Mouse (Mus musculus): Measurements from ENCODE around the gene Trim31. TPM values are rescaled to one million over a fixed set of nuclear protein-coding genes. Genes with fewer than 3 reads are reported as not detected.

Trim31 gene
- not detected for total RNA-seq (2021)
- long read RNA-seq, experiment 1, result 0 reads
- long read RNA-seq, experiment 2, result 0 reads

GRCm38 (mm10) chr17:36897552-36898205 is at the start of gene Trim31:
TSS of gene Trim31 (plus strand) at chr17:36898118.
- intact Hi-C loops (cut with DNase I), result no loop called here
- no peak within 1 kb of the TSS for H3K27ac ChIP-seq
- no peak for DNase-seq
- no peak within 1 kb of the TSS for H3K4me3 ChIP-seq
- TF ChIP-seq CTCF (IDR thresholded peaks at IDR 0.05), result no peak

- no peak overlapping the region for H3K4me3 ChIP-seq
- intact Hi-C loops (cut with DNase I), result no loop called here
- no peak for TF ChIP-seq CTCF (IDR thresholded peaks at IDR 0.05)
- no peak for DNase-seq
- peak overlapping the region; percentile 16; the same call in 1 of the 2 replicates for H3K27ac ChIP-seq
Observed at GRCm38 (mm10) chr17:36848911-36849310, 49.0 kb upstream of the Trim31 start.

- DNase-seq, result no peak
- Histone ChIP-seq H3K27ac (no peak overlapping the region), H3K4me3 (no peak overlapping the region)
- no peak for TF ChIP-seq CTCF (IDR thresholded peaks at IDR 0.05)
- intact Hi-C loops (cut with DNase I), result no loop called here
Observed at GRCm38 (mm10) chr17:36849992-36850391, 47.9 kb upstream of the Trim31 start.

GRCm38 (mm10) chr17:36851200-36851599 is 46.7 kb upstream of the Trim31 start:
- DNase-seq, result no peak
- Histone ChIP-seq H3K27ac (no peak overlapping the region), H3K4me3 (no peak overlapping the region)
- no peak for TF ChIP-seq CTCF (IDR thresholded peaks at IDR 0.05)
- intact Hi-C loops (cut with DNase I), result no loop called here

- no peak for DNase-seq
- intact Hi-C loops (cut with DNase I), result no loop called here
- Histone ChIP-seq H3K4me3 (no peak overlapping the region), H3K27ac (no peak overlapping the region)
- TF ChIP-seq CTCF (IDR thresholded peaks at IDR 0.05), result no peak
Observed at GRCm38 (mm10) chr17:36851627-36852026, 46.3 kb upstream of the Trim31 start.

- TF ChIP-seq CTCF (IDR thresholded peaks at IDR 0.05), result no peak
- H3K27ac ChIP-seq, result no peak overlapping the region
- H3K4me3 ChIP-seq, result no peak overlapping the region
- intact Hi-C loops (cut with DNase I), result no loop called here
- DNase-seq, result no peak
Observed at GRCm38 (mm10) chr17:36855484-36855883, 42.4 kb upstream of the Trim31 start.

GRCm38 (mm10) chr17:36856236-36856635 is 41.7 kb upstream of the Trim31 start:
- no peak for DNase-seq
- Histone ChIP-seq H3K27ac (no peak overlapping the region), H3K4me3 (no peak overlapping the region)
- no peak for TF ChIP-seq CTCF (IDR thresholded peaks at IDR 0.05)
- intact Hi-C loops (cut with DNase I), result no loop called here

GRCm38 (mm10) chr17:36858181-36858580 is 39.7 kb upstream of the Trim31 start:
- H3K4me3 ChIP-seq, result no peak overlapping the region
- intact Hi-C loops (cut with DNase I), result no loop called here
- TF ChIP-seq CTCF (IDR thresholded peaks at IDR 0.05), result no peak
- no peak for DNase-seq
- no peak overlapping the region for H3K27ac ChIP-seq

- H3K4me3 ChIP-seq, result no peak overlapping the region
- intact Hi-C loops (cut with DNase I), result no loop called here
- TF ChIP-seq CTCF (IDR thresholded peaks at IDR 0.05), result no peak
- no peak overlapping the region for H3K27ac ChIP-seq
- DNase-seq, result no peak
Observed at GRCm38 (mm10) chr17:36861680-36862079, 36.2 kb upstream of the Trim31 start.

- DNase-seq, result no peak
- no peak for TF ChIP-seq CTCF (IDR thresholded peaks at IDR 0.05)
- Histone ChIP-seq H3K27ac (no peak within 1 kb of the TSS), H3K4me3 (no peak within 1 kb of the TSS; the same call in 1 of the 2 replicates)
- intact Hi-C loops (cut with DNase I), result no loop called here
Observed at GRCm38 (mm10) chr17:36866719-36867527, 31.0 kb upstream of the Trim31 start, which contains the start of gene Trim15. TSS of gene Trim15 (minus strand) at chr17:36867210.

- no peak overlapping the region for H3K27ac ChIP-seq
- DNase-seq, result no peak
- intact Hi-C loops (cut with DNase I), result no loop called here
- H3K4me3 ChIP-seq, result no peak overlapping the region
- no peak for TF ChIP-seq CTCF (IDR thresholded peaks at IDR 0.05)
Observed at GRCm38 (mm10) chr17:36868836-36869235, 29.1 kb upstream of the Trim31 start.

GRCm38 (mm10) chr17:36869284-36869954 is 28.5 kb upstream of the Trim31 start, which contains the start of gene Trim10:
TSS of gene Trim10 (plus strand) at chr17:36869574.
- H3K27ac ChIP-seq, result no peak within 1 kb of the TSS

More at GRCm38 (mm10) chr17:36869284-36869954, 28.5 kb upstream of the Trim31 start, which contains the start of gene Trim10:
- no peak for DNase-seq
- no peak within 1 kb of the TSS for H3K4me3 ChIP-seq
- no peak for TF ChIP-seq CTCF (IDR thresholded peaks at IDR 0.05)
- intact Hi-C loops (cut with DNase I), result no loop called here
